Mouse (Mus musculus) 3T3-L1 (cell line): ENCODE measurements around the gene Adgrl2.
A peak's percentile ranks its signal among the peaks of the same experiment; 100 is the strongest.

Experiments
- DNase-seq: peaks from one replicate; pipeline ENCODE4 v3.0.0-alpha.2; 2015; ENCODE audit warnings: low read depth, low spot score

Adgrl2 gene

DNA sequence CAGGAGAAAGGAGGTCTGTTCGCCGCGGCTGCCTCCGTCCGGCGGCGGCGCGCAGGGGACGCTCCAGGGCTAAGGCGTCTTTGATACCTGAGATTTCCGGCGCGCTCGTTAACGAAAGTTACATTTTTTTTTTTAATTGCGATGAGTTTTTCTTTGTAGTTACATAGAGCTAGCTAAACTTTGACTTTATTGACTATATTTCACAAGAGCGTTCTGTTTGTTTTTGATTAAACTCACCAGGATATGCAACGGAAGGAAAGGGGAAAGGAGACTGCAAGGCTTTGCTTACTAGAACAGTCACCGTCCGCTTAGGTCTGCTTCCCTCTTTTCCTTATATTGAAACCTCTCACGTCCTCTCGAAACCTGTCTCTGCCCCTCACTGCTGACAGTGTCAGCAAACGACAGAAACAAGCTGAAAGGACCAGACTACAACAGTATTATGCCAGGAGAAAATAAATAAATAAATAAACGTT is at the start of gene Adgrl2:
Gene Adgrl2, minus strand, starts transcription at position 25 of the 473 bp plus-strand sequence.
- peak; percentile 15 for DNase-seq

DNA sequence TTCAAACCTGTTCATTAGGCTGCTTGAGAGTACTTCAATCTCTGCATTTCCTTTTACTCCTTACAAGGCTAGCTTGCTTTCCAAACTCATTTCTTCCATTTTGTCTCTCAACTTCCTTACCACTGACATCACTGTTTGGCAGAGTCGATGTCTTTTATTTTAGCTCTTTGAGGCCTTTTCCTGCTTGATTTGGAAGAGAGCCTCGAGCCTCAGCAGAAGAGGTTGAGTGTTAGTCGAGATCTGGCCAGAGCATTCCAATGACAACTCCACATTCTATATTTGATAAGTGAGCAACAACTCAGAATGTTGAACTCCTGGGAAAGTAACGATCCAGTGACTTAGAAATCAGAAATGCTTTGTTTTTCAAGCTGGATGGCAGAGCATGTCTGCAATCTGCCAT is 48.4 kb upstream of the Adgrl2 start:
- peak; percentile 49 for DNase-seq

DNA sequence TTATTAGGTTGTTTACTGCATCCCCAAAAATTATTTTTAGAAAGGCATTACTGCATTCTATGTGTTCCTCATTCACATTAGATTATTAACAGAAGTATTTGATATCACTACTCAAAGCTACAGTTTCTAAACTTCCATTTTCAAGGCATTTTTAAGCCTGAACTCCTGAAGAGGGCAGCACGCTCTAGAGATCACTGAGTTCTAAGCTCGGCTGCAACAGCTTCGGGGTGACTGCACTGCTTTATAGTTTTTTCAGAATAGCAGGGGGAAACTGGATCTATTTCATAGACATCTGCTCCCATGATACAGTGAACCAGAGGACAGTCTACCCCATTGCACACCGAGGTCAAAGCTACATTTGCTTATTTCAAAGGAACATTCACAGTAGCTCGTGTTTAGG is 29.6 kb upstream of the Adgrl2 start:
- no peak for DNase-seq

DNA sequence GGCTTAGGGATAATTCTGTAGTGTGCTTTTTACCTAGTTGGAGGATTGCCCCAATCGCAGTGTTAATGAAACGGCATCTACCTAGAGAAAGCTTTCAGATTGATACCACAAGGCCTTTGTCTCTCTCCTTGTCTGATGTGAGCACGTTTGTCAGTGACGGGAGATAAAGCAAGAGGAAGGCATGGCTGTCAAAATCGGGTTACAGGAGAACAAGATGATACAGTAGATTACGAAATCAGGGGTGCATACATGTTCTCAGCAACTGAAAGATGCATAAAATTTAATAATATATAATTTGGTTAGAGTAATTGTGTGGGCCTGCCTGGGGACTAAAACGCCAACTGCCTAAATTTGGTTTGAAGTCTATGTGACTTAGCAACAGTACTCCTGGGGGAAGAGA is 19.0 kb upstream of the Adgrl2 start:
- no peak for DNase-seq

DNA sequence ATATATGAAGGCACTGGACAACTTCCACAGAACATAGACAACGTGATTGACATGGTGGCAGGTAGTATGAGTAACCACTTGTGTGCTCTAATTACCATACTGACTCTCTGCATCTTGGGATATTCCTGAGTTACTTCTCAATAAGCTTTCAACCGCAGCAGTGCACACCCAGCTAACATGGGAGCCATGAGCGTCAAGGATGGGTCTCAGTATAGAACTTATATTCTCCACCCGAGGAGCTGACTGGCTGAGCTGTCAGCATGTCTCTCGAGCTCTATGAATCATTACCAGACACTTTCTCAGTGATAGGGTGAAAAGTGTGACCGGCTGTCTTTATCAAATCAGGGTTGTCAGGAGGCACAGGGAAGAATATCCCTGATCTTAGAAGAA is 18.3 kb upstream of the Adgrl2 start:
- no peak for DNase-seq

DNA sequence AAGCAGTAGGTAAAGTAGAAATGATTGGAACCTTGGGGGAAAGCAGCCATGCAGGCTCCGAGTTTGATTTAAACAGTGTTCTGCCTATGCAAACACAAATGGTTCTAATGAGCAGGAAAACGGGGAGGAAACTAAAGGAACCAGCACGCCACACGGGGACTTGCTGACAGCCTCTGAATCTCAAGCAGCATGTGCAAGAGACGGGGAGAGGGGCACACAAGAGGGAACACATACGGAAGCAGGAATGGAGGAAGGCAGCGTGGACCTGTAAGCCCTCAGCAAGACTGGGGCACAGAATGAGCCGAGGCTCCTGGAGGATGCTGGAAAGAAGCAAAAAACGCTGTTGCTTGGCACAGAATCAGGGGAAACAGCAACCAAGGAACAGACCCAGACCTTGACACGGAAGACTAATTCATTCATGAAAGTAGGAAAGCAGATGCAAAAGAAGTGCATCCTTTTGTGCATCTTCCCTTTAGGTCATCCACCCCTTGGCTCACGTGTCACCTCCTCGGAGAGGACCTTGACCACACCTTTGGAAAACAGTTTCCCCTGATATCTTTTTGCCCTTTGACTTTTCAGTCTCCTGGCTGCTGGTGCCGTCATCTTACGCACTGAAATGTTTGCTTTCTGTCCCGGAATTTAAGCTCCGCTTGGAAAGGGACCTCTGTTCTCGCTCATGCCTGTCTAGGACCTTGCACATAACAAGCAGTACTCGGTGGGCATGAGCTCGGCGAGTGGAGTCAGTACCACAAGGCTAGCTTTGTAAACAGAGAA is 17.7 kb upstream of the Adgrl2 start:
- no peak for DNase-seq

DNA sequence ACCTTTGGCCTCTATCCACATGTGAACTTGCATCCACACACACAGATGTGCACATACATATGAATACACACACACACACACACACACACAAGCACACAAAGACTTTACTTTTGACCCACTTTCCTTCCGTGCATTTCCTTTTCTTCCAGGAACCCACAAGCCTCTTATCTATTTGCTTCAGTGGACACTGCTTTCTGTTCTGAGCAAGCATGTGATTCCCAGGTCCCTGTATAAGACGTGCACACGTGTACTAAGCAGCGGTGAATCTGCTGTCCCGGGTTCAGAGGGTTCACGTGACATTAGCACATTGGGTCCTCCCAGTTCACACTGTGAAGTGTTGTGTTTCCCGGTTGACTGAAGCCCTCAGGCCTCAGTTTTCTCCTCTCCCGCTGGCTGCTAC is 11.0 kb upstream of the Adgrl2 start:
- DNase-seq: no peak

DNA sequence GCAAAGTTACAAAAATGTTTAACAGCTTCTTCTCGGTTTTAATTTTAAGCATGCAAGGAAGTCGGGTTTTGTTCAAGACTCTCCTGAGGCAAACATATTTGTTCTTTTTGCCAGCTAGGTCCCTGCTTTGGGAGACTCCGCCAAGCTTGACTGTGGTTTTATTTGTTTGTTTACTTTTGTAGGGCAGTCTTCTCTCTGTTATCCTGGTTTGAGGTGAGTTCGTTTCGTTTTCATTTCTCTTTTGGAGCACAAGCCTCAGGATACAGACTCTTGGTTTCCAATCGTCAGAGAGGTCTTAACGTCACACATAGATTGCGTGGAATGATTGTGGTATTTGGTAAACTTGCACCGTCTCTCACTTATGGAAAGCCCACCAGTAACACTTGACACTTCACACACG is 8.3 kb upstream of the Adgrl2 start:
- DNase-seq: no peak

DNA sequence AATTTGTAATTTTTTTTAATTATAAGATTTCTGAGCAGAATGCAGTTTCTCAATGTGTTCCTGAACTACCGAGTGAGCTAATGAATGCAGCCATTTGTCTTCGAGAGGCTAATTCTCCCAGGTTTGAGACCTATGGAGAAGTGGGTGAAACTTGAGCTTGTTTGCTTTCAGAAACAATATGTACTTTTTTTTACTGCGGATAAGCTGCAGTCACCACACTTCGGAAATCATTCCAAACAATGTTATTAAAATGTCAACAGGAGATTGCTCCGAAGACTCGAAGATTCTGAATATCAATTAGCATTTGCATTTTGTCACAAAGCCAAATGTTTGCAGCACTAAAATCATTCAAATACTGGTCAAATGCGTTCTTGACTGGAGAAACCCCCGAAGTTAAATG is 701 bp upstream of the Adgrl2 start:
- no peak for DNase-seq

DNA sequence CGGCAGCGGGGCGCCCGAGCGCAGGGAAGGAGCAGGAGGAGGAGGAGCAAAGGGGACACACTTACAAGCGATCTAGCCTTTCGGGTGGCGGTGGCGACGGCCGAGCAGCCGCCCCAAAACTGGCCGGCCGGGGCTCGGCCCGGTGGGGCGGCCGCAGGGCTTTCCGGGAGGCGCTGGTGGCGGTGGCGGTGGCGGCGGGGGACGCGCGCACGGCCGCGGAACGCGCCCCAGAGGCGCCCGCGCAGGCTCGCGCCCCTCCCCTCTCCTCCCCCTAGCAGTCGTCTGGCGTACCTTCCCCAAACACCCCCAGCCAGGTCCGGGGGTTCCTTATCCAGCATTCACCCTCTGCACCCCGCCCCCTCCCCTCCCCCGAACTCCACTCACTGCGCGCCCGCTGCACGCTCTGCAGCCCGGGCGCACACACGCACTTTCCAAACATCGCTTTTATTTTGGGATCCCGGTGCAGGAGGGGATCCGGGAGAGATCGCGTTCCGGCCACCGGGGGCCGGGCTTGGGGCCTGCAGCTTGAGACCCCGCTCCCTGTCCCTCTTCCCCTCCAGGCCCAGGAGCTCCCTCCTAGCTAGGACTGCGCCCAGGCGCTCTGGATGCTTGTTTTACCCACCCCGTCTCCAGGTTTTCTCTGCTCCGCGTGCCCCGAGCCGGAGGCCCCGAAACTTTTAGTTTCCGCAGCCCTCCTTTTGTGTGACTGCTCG is 381 bp downstream of the Adgrl2 start:
- peak; percentile 36 for DNase-seq

DNA sequence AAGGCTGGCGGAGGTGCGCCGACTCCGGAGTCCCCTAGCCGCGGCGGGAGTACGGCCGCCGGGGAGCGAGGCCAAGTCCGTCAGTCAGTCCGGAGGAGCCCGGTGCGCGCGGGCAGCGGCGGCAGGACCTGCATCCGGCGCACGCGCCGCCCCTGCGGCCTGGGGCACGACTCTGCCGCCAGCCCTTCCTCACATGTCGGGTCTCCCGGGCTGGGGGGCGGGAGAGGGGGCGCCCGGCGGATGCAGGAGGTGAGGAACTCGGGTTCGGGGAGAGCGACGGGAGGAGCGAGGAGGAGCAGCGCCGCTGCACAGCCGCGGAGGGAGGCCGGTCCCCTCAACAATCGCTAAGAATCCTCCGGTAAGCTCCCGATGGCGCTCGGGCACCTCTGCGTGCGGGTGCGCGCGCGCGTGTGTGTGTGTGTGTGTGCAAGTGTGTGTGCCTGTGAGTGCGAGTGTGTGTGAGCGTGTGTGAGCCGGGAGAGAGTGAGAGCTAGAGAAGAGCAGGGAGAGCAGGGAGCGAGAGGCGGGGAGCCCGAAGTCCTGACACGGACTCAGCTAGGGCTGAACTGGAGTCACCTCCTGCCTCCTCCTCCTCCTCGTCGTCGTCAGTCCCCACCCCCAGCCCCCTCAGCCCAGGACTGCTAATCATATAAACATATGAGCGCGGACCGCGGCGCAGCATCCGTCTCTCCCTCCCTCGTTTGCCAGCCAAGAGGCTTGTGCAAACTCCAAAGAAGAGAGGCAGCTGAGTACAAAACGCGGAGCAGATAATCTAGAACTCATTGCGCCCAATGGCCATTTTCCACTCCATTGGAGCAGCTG is 1.1 kb downstream of the Adgrl2 start:
- peak; percentile 73 for DNase-seq

DNA sequence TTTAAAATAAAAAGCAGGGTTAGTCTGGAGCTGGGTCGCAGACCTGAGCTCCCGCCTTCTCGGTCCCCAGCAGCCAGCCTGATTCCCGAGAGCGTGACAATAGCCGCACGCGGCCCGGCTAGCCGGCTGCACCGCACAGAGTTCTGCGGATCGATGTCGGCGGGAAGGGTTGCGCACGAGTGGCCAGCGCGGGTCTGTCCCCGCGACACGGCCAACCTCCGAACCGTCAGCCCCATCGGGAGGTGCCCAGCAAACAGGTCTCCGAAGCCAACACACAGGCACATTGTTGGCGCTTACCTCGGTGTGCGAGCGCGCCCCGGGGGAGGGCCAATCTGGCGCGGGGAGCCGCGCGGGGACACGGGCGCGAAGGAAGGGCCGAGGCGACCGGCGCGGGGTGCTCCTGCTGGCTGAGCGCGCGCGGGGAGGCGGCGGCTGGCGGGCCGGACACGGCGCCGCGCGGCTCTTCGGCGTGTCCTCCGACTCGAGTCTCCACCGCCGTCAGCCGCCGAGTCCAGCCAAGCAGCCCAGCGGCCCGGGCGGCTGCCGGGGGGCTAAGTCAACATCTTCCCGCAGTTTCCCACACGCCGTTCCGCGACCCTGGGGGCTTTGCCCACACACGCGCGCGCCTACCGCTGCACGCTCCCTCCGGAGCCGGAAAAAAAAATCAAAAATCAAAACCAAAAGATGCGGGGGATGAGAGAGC is 1.9 kb downstream of the Adgrl2 start:
- no peak for DNase-seq

DNA sequence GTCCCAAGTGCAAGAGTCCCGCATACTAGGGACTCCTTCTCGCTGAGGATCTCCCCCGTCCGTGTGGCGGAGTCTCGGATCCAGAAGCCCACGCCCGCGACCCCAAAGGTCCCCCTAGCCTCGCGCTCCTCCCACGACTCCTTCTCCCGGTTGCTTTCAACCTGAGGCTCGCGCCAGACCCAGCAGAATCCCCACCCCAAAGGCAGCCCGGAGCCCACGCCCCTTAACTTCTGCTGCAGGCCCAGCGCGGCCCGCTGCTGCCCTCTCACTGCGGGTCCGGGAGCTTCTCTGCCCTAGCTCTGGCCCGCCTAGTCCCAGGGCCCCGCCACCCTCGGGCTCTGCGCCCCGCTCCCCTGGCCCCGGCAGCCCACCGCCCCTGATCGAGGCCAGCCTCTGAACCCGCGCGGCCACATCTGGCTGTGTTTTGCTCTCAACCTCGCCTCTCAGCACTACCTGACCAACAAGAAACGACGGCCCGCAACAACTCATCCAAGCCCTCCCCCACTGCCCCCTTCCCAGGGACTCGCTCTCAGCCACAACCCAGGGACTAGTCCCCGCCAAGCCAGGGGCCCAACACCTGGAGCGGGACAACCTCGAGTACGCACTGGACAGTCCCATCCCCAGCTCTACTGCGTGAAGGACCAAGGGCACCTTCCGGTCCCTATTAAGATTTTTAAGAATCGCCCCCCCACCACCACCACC is 2.6 kb downstream of the Adgrl2 start:
- DNase-seq: peak; percentile 68

DNA sequence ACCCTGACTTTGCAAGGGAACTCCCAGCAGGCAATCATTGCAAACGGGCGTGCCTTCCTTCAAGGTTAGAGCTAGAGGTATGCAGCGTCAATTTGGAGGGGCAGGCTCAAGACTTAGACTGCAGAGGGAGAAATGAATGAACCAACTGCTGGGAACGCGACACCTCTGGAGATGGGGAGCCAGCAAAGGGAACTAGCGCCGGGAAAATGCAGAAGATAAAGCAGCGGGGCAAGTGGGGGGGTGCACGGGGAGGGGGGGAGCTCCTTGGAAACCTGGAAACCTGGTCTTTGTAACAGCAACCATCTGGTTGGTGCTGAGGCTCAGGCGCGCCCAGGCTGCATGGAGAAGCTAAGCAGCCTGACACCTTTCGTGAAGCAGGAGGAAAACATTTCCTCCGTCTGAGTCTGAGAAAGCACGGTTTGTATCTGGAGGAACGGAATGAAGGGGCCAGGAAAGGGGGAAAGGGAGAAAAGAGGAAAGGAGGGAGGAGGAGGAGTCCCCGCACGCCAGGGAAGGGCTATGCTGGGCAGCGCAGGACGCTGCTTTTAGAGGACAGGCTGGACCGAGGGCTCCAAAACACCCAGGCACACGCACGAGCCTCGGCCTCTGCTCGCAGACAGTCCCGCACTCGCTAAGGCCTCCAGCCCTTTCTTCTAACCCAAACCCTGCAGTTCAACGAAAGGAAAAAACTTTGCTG is 3.3 kb downstream of the Adgrl2 start:
- peak; percentile 45 for DNase-seq

DNA sequence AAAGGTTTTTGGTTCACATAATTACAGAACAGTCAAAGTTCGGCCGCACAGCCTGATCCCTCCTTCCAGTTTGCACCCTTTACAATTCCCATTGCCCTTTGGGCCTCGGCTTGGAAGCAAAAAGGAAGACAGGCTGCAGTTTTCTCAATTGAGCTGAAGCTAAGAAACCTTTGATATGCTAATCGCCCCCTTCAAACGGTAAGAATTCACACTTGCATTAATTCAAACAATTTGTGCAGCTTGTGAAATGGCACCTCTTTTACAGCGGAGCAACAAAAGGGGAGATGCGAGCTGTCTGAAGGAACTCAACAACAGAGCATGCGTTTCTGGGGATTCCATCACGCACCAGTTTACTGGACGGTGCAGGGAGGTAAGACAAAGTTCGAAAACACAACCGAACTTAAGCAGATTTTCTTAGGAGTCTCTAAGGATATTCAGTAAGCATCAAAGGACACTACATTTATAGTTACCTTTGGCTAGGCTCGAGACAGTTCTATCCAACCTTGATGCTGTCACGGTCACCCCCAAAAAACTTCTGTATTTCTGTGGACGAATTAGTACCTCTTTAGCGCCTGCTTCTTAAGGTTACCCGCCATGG is 4.0 kb downstream of the Adgrl2 start:
- no peak for DNase-seq

DNA sequence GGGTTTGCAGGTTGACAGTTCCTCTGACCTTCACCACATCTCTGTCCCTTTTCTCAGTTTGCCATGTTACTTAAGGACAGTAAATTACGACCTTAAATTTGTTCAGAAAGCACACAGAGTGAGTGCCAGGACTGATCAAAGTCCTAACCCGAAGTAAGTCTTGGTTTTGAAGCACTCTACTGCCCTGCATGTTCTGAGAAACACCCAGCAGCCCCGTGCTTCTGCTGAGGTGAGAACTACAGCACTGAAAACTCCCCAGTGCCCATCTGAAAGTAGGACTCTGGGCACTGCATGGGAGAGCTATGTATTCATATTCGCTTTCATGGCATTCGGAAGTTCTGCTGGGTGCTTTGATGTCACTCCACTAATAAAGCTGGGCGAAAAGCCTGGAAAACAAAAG is 6.0 kb downstream of the Adgrl2 start:
- DNase-seq: no peak

DNA sequence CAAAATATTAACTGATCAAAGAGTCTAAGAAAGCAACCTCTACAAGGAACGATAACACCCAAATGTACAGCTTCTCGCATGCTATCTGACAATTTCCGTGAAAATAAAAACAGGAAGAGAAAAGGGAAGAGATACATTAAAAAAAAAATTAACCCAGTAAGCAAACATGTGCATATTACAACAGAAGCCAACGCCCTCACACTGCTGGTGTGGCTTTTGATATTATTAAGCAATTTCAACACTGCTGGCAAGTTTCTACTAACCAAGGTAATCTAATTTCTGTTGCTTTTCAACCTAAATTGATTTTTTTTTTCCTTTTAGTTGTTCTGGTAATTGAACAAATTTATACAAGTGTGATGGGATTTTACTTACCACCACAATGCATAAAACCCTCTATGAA is 8.0 kb downstream of the Adgrl2 start:
- no peak for DNase-seq

DNA sequence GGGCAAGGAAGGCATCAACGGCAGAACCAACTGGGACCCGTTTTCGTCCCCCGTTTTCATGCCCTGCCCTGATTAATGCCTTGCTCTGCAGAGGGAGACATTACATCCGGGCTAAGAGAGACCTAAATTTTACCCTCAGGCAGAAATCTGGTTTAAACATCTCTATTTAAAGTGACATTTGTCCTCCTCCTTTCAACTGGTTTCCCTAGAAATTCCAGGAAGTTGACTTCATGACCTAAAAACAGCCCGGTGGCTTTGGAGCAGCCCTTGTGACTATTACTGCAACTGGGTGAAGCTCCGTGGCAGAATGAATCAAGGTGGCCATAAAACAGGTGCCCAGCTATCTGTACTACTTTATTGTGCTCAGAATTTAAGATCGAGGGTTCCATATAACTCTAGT is 8.6 kb downstream of the Adgrl2 start:
- DNase-seq: no peak

DNA sequence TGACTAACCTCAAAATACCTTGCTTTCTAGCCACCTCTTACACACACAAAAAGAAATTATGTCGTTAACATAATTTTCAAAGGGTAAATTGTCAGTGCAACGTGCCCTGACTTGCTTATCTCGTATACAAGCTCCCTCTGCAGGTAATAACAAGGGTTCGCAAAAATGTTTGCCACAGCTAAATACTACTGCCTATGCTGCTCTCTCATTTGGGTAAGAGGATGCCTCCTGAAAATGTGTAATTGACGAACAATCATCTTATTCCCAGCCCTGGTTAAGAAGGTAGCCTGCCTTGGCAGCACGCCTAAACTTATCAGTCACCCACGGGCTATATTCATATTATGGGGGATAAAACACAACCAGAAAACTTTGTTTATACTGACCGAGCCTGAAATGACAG is 11.8 kb downstream of the Adgrl2 start:
- DNase-seq: no peak

DNA sequence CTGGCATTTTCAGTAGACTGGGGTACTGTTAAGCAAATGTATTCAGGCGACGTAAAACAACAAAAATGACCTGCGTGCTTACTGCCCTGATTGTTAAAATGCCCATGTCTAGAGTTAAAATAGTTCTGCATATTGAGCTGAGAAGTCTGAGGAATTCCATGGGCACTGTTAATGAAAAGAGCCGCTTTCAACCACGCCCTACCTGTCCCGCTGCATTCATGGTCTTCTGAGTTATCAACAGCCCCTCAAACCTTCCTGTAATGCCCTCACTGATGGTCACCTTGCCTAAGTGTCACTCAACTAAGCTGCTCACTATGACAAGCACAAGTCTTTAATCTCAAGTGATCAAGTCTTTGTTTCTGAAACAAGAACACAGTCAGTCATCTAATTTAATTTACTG is 12.5 kb downstream of the Adgrl2 start:
- no peak for DNase-seq
